Mouse (Mus musculus) CD4-positive, CD25-positive, alpha-beta regulatory T cell, adult 2 months (primary cell): ENCODE data around the gene 1700001J03Rik.
"Not testable (repeated sequence)": the region's sequence is repeated elsewhere in the genome, so short reads cannot be mapped to it uniquely, and the experiment has no call there.

Experiments used
- DNase-seq: peaks from one replicate; pipeline ENCODE4 v3.0.0-alpha.2; 2012; ENCODE audit warnings: low read depth, low spot score

The 1700001J03Rik gene

GRCm38 (mm10) chr5:146185204-146185603 is at the start of gene 1700001J03Rik:
1700001J03Rik (minus strand) TSS chr5:146185304.
- DNase-seq: not testable (repeated sequence)

- DNase-seq: no peak
These were observed 49.2 kb upstream of the 1700001J03Rik start for GRCm38 (mm10) chr5:146234336-146234735.

GRCm38 (mm10) chr5:146232816-146233215 is 47.7 kb upstream of the 1700001J03Rik start:
- no peak for DNase-seq

- DNase-seq: no peak
These were observed 47.1 kb upstream of the 1700001J03Rik start for GRCm38 (mm10) chr5:146232056-146232675.

- DNase-seq: peak; percentile 49
These were observed 46.5 kb upstream of the 1700001J03Rik start for GRCm38 (mm10) chr5:146231655-146231996.

- DNase-seq: peak; percentile 97
These were observed 46.0 kb upstream of the 1700001J03Rik start, which contains the start of gene Cdk8 for GRCm38 (mm10) chr5:146230864-146231654. Cdk8 (plus strand) TSS chr5:146231230.

- no peak for DNase-seq
These were observed 45.0 kb upstream of the 1700001J03Rik start for GRCm38 (mm10) chr5:146229869-146230650.

- no peak for DNase-seq
These were observed 42.4 kb upstream of the 1700001J03Rik start for GRCm38 (mm10) chr5:146227496-146227895.

- DNase-seq: no peak
These were observed 38.7 kb upstream of the 1700001J03Rik start for GRCm38 (mm10) chr5:146223786-146224185.

GRCm38 (mm10) chr5:146221722-146222121 is 36.6 kb upstream of the 1700001J03Rik start:
- peak; percentile 8 for DNase-seq

GRCm38 (mm10) chr5:146220879-146221714 is 36.0 kb upstream of the 1700001J03Rik start, which contains the start of gene Rnf6:
Rnf6 (minus strand) TSS chr5:146221555.
- DNase-seq: peak; percentile 95

GRCm38 (mm10) chr5:146220501-146220878 is 35.4 kb upstream of the 1700001J03Rik start:
- DNase-seq: no peak

GRCm38 (mm10) chr5:146205537-146205936 is 20.4 kb upstream of the 1700001J03Rik start:
- no peak for DNase-seq

- DNase-seq: no peak
These were observed 18.8 kb upstream of the 1700001J03Rik start for GRCm38 (mm10) chr5:146203921-146204320.

GRCm38 (mm10) chr5:146200580-146200979 is 15.5 kb upstream of the 1700001J03Rik start:
- peak; percentile 12 for DNase-seq

GRCm38 (mm10) chr5:146199540-146199939 is 14.4 kb upstream of the 1700001J03Rik start:
- no peak for DNase-seq

GRCm38 (mm10) chr5:146199073-146199472 is 14.0 kb upstream of the 1700001J03Rik start:
- no peak for DNase-seq

GRCm38 (mm10) chr5:146193360-146193759 is 8.3 kb upstream of the 1700001J03Rik start:
- DNase-seq: no peak

GRCm38 (mm10) chr5:146190501-146191269 is 5.6 kb upstream of the 1700001J03Rik start:
- no peak for DNase-seq

GRCm38 (mm10) chr5:146190093-146190492 is 5.0 kb upstream of the 1700001J03Rik start:
- DNase-seq: no peak
